Mouse (Mus musculus): Measurements from ENCODE around the gene Gm18336. TPM values are rescaled to one million over a fixed set of nuclear protein-coding genes. Genes with fewer than 3 reads are reported as not detected.

Gene Gm18336
- total RNA-seq, 2 experiments from 2014 or later = not detected

DNA sequence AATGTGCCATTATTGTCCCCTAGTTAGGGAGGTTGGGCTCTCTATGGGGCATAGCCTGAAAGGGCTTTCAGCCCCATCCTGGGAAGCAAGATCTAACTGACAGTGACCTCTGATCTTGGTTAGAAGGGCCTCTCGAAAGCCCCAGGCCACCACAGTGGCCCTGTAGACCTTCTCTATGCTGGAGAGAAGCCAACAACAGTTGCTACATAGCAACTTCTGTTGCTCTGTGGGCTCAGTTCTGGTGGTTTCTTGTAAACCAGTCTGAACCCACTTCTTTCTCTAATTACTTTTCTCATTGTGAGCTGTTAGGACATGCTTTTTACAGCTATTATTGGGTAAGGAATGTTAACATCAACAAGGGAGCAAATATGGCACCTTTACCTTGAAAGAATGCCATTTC, 41.8 kb downstream of the Gm18336 start:
- Histone ChIP-seq H3K27ac (no peak overlapping the region), H3K4me3 (no peak overlapping the region)
- no peak for DNase-seq (ENCODE audit: low spot score in 2 of 2)
- TF ChIP-seq CTCF (conservative IDR thresholded peaks at IDR 0.05) = no peak

DNA sequence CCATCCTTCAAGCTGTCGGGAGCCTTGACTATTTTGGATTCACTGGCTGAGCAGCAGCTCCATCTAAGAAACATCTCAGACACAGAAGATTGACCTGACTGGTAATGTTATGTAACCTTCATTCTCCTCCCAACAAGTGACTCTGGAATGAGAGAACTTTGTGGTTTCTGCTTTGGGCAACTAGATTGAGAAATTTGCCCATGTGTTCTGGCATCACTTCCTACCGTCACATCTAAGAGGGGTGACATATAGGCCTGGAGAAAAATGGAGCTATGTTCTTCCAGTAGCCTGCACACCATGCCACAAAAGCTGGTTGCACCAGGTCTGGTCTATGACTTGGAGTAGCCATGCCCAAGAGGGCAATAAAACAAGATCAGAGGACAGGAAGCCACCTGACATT, 42.4 kb downstream of the Gm18336 start:
- TF ChIP-seq CTCF (conservative IDR thresholded peaks at IDR 0.05) = no peak
- H3K4me3 ChIP-seq = no peak overlapping the region
- DNase-seq (ENCODE audit: low spot score in 2 of 2) = no peak
- no peak overlapping the region for H3K27ac ChIP-seq

Other genes starting within 250 kb of the Gm18336 start
- not detected for gene Xlr5b, start 249.9 kb downstream of the Gm18336 start, total RNA-seq (2021)
- under 1 TPM in 1 of 2 experiments, not detected in 1; 0.91 TPM for gene DXBay18, start 249.3 kb downstream of the Gm18336 start, total RNA-seq (2021)
- not detected for gene Spin2d, start 221.7 kb downstream of the Gm18336 start, total RNA-seq (2021)
- 1 to 10 TPM in 1 of 2 experiments, under 1 TPM in 1; 0.15 to 1.7 TPM for gene Xlr3b, start 206.5 kb downstream of the Gm18336 start, total RNA-seq (2021)
- not detected for gene Xlr4b, start 184.4 kb downstream of the Gm18336 start, total RNA-seq (2021)
- 10 to 100 TPM; 12.9 to 14.0 TPM for gene F8a, start 170.4 kb downstream of the Gm18336 start, total RNA-seq (2021)
- not detected for gene Xlr4c, start 155.6 kb downstream of the Gm18336 start, total RNA-seq (2021)
- not detected for gene Xlr3c, start 133.3 kb downstream of the Gm18336 start, total RNA-seq (2021)
- gene Xlr5a, start 105.8 kb downstream of the Gm18336 start, total RNA-seq (2021) = not detected
- not detected for gene Xlr5c, start 105.8 kb downstream of the Gm18336 start, total RNA-seq (2021)
- gene Gm45015, start 61.9 kb downstream of the Gm18336 start, total RNA-seq (2021) = not detected
- gene Zfp275, start 56.1 kb downstream of the Gm18336 start, total RNA-seq (2021) = 10 to 100 TPM; 11.0 to 11.9 TPM
- 1 to 10 TPM; 2.8 TPM for gene Zfp92, start 12.4 kb upstream of the Gm18336 start, total RNA-seq (2021)
- not detected for gene Trex2, start 36.6 kb upstream of the Gm18336 start, total RNA-seq (2021)
- 10 to 100 TPM in 1 of 2 experiments, 1 to 10 TPM in 1; 8.1 to 11.1 TPM for gene Haus7, start 60.3 kb upstream of the Gm18336 start, total RNA-seq (2021)
- 10 to 100 TPM; 15.9 to 19.3 TPM for gene Bgn, start 84.9 kb upstream of the Gm18336 start, total RNA-seq (2021)
- 100 to 1,000 TPM; 156 to 158 TPM for gene Atp2b3, start 104.3 kb upstream of the Gm18336 start, total RNA-seq (2021)
- under 1 TPM; 0.20 to 0.25 TPM for gene Dusp9, start 240.7 kb upstream of the Gm18336 start, total RNA-seq (2021)

Measured in layer of hippocampus, adult 2 months (tissue).